Mouse (Mus musculus) bone marrow, adult 2 months (tissue): ENCODE measurements around the gene Acap2. TPM values are rescaled to one million over a fixed set of nuclear protein-coding genes. Genes with fewer than 3 reads are reported as not detected.
A peak's percentile ranks its signal among the peaks of the same experiment; 100 is the strongest.

Experiments
- H3K27ac ChIP-seq: fragments of 200-500 bp; 2 replicates; pipeline ENCODE4 v1.5.1; 2012; ENCODE audit warnings: low read depth, mild to moderate bottlenecking, control low read depth, inconsistent platforms, low read length; ENCODE audit not compliant: control insufficient read depth, poor library complexity, insufficient read depth
- H3K4me1 ChIP-seq: fragments of 200-500 bp; 2 replicates; pipeline ENCODE4 v1.6.1; 2011; ENCODE audit warnings: low read length; ENCODE audit not compliant: control insufficient read depth, insufficient read depth
- H3K4me3 ChIP-seq: fragments of 200-500 bp; replicated peaks from 2 replicates; pipeline ENCODE3; 2011; ENCODE audit warnings: mild to moderate bottlenecking, low read depth, low read length, control low read depth; ENCODE audit not compliant: control insufficient read depth
- CTCF ChIP-seq: fragments of 200-500 bp; IDR thresholded peaks from 2 replicates; pipeline ENCODE4 v1.5.1; 2011; ENCODE audit warnings: low read length, control low read depth; ENCODE audit not compliant: control insufficient read depth, insufficient read depth
- POLR2A ChIP-seq: fragments of 200-500 bp; IDR thresholded peaks from 2 replicates; pipeline ENCODE4 v1.6.1; 2011; ENCODE audit warnings: low read depth, mild to moderate bottlenecking, control low read depth, low read length, borderline replicate concordance; ENCODE audit not compliant: control insufficient read depth
- WGBS: fragments of 180-500 bp; shearing (Covaris S2); methylation state at CpG from one replicate; pipeline ENCODE4 v1.1.7; 2018; 5-methylcytosine and 5-hydroxymethylcytosine counted together
- polyA plus RNA-seq: library from polyadenylated mRNA; stranded (reverse); fragments of >200 nt; gene quantifications from 2 replicates; pipeline ENCODE4 v1.2.4, GENCODE M21; 2011; ENCODE audit warnings: low replicate concordance; ENCODE audit not compliant: missing spikeins, insufficient read depth, insufficient read length

Acap2 gene
- polyA plus RNA-seq, 1 experiment = 13.5 TPM

DNA sequence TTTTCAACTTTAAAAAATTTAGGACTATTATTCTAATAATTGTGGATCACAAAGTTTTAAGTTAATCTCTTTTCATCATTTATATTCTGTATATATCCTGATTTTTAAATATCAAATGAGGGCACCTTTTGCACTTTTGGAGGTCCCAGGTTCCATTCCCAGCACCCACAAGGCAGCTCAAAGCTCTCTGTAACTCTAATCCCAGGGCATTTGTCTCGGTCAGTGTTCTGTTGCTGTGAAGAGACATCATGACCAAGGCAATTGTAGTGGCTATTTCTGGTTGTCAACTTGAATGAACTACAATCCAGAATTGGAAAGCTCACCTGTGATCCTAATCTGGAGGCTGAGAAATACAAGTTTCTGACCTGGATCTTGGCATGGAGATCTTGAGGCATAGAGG, 26.7 kb upstream of the Acap2 start:
- Histone ChIP-seq H3K27ac (no peak overlapping the region), H3K4me3 (no peak overlapping the region), H3K4me1 (no peaks in the 10 kb centered on the region)
- TF ChIP-seq CTCF (no peak), POLR2A (no peak)
- 85% methylated on average over 1 of the region's 1 CpGs for WGBS

DNA sequence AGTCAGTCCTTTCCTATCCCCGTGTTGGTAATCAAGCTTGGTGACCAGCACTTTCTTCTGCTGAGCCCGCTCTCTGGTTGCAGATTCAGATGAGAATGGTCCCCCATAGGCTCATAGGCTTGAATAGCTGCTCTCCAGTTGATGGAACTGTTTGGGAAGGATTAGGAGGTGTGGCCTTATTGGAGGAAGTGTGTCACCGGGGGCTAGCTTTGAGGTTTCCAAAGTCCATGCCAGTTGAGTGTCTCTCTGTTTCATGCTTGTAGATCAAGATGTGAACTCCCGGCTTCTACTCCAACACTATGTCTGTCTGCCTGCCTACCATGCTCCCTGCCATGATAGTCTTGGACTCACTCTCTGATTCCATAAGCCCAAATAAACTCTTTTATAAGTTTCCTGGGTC, 14.2 kb upstream of the Acap2 start:
- TF ChIP-seq POLR2A = no peak
- no peak for TF ChIP-seq CTCF
- H3K4me3 ChIP-seq = no peak overlapping the region
- H3K27ac ChIP-seq = no peak overlapping the region
- H3K4me1 ChIP-seq = no peaks in the 10 kb centered on the region
- 84% methylated on average over 4 of the region's 4 CpGs for WGBS

DNA sequence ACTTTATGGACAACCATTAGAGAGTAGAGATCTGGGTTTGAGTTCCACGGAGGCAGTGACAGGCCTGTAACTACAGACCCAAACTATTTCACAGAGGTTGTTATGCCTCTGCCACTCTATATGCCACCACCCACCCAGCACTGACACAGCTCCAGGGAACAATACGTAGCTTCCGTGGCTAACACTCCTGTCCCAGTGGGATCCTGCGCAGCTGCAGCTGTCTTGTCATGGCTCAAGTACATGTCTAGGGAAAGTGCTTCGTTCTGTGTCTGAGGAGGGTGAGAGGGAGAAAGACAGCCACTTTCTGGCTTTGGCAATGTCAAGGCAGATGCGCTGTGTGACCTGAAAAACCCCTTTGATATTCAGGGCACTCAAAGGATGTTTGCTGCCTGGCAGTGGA, 12.4 kb upstream of the Acap2 start:
- no peak overlapping the region for H3K4me3 ChIP-seq
- TF ChIP-seq POLR2A = no peak
- no peak for TF ChIP-seq CTCF
- WGBS = 87% methylated on average over 6 of the region's 6 CpGs
- no peak overlapping the region for H3K27ac ChIP-seq
- peaks cover 1% of the 10 kb centered on the region; the same call in 1 of the 2 replicates for H3K4me1 ChIP-seq

DNA sequence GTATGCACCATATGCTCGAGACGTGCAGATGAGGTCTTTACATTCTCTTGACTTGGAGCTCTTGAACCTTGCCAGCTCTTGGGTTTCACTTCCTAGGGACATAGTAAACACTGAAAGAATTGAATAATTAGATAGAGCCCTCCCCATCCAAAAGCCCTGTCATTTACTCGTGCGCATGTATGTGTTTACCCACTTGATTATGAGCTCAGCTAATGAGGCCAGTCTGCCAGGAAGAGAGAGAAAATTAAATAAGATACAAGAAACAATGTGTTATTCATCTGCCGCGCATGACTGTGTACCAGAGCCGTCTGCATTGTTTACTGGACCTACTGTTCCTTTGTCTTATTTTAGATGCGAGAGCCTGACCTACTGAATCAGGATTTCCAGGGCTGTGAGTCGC, 10.5 kb upstream of the Acap2 start:
- Histone ChIP-seq H3K4me1 (peaks cover 1% of the 10 kb centered on the region; the same call in 1 of the 2 replicates), H3K4me3 (no peak overlapping the region), H3K27ac (no peak overlapping the region)
- 89% methylated on average over 9 of the region's 9 CpGs for WGBS
- TF ChIP-seq POLR2A = no peak
- no peak for TF ChIP-seq CTCF

DNA sequence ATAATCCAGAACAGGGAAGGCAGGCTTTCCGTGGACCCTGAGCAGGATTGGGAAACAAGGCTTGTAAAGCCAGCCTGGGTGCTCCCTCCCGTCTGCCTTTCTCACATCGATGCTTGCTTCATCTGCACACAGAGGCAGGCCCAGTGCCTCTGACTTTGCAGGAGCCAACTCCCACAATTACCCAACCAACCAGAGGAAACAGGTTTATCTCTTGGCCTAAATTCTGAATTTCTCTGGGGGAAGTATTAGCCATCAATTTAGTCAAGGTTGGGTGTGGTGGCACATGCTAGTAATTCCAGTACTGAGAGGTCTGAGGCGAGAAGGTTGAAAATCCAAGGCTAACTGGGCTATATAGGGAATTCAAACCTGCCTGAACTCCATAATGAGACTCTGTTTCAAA, 9.4 kb upstream of the Acap2 start:
- no peak overlapping the region for H3K27ac ChIP-seq
- TF ChIP-seq CTCF = no peak
- no peak for TF ChIP-seq POLR2A
- H3K4me1 ChIP-seq = peaks cover 1% of the 10 kb centered on the region; the same call in 1 of the 2 replicates
- 17% methylated on average over 4 of the region's 4 CpGs for WGBS
- no peak overlapping the region for H3K4me3 ChIP-seq

DNA sequence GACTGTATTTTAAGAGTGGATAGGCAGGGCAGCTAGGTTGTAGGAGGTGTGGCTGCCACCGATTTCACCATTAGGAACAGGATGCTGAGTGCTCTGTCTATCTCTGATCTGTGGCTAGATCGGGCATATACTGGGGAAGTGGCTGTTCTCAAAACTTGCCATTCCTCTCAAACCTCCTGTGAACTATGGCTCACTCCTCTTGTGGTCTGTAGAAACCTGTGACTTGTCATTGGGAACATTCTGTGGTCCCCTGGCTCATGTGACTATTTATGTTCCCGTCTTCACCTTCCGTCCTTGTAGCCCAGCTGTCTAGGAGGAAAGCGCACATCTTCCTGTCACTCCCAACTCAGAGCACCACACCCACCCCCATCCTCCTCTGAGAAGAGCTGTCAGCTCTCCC, 8.9 kb upstream of the Acap2 start:
- Histone ChIP-seq H3K4me3 (peak overlapping the region; percentile 18), H3K4me1 (peaks cover 1% of the 10 kb centered on the region; the same call in 1 of the 2 replicates), H3K27ac (0 out of 2 replicates have a peak overlapping the region, but pooled peaks have one; percentile 11)
- 0% methylated on average over 5 of the region's 5 CpGs for WGBS
- TF ChIP-seq CTCF = no peak
- no peak for TF ChIP-seq POLR2A

DNA sequence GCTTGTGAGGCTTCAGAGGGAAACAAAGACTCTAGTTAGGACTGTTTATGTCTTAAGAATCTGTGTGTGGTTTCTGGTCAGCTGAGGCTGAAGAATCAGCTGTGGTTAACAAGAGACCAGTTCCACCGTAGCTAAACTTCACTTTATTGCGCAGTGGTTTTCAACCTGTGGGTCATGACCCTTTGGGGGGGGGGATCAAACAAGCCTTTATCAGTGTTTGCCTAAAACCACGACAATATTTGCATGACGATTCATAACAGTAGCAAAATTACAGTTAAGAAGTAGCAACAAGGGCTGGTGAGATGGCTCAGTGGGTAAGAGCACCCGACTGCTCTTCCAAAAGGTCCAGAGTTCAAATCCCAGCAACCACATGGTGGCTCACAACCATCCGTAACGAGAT, 4.7 kb upstream of the Acap2 start:
- WGBS = 49% methylated on average over 7 of the region's 7 CpGs
- H3K4me1 ChIP-seq = peaks cover 1% of the 10 kb centered on the region; the same call in 1 of the 2 replicates
- TF ChIP-seq CTCF (no peak), POLR2A (no peak)
- H3K4me3 ChIP-seq = no peak overlapping the region
- H3K27ac ChIP-seq = no peak overlapping the region

DNA sequence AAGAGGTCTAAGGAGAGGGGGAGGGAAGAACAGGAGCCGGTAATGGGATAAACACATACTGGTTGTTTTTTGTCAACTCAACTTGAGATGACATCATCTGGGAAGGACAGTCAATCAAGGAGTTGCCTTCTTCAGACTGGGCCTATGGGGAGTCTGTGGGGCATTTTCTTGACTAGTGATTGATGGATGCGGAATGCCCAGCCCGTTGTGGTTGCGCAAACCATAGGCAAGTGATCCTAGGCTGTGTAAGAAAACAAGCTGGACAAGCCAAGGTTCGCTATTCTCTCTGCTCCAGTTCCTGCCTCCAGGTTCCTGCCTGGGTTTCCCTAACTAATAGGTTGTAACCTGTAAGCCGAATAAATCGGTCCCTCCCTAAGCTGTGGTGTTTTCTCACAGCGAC, 4.1 kb upstream of the Acap2 start:
- no peak overlapping the region for H3K4me3 ChIP-seq
- 81% methylated on average over 8 of the region's 8 CpGs for WGBS
- H3K4me1 ChIP-seq = peaks cover 1% of the 10 kb centered on the region; the same call in 1 of the 2 replicates
- TF ChIP-seq POLR2A (no peak), CTCF (no peak)
- no peak overlapping the region for H3K27ac ChIP-seq

DNA sequence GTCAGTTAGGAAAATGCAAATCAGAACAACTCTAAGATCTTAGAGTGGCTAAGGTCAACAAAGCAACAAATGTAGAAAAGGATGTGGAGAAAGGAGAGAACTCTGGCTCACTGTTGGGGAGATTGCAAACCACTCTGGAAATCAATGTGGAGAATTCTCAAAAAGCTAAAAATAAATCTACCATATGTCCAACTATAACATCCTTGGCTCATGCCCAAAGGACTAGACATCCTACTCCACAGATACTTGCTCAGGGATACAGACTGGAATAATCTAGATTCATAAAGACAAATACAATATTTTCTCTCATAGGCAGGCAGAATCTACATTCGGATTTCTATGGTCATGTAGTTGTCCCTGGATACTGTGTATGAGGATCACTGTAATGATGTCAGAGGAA, 3.2 kb upstream of the Acap2 start:
- Histone ChIP-seq H3K27ac (no peak overlapping the region), H3K4me3 (no peak overlapping the region), H3K4me1 (no peaks in the 10 kb centered on the region)
- WGBS = 76% methylated on average over 1 of the region's 1 CpGs
- no peak for TF ChIP-seq CTCF
- TF ChIP-seq POLR2A = no peak
